Mouse (Mus musculus) left cerebral cortex, adult 8-10 months (tissue): ENCODE measurements around the gene Mark4. TPM values are rescaled to one million over a fixed set of nuclear protein-coding genes. Genes with fewer than 3 reads are reported as not detected.
A peak's percentile ranks its signal among the peaks of the same experiment; 100 is the strongest.

Experiments used
- DNase-seq, 2 experiments: peaks; one replicate each; pipeline ENCODE4 v3.0.0; 2022; ENCODE audit warnings: low spot score in 2 of 2
- total RNA-seq, 4 experiments: library from RNA; stranded (reverse); gene quantifications; 2 replicates each; pipeline ENCODE4 v1.2.4; 2022

Gene Mark4
- total RNA-seq = 10 to 100 TPM; 70.4 to 80.3 (median 76.2) TPM

GRCm38 (mm10) chr7:19458591-19459111 is at the start of gene Mark4:
TSS of gene Mark4 (minus strand) at chr7:19458821.
- peak; percentile 51 to 56 for DNase-seq

GRCm38 (mm10) chr7:19507612-19507981 is 49.0 kb upstream of the Mark4 start:
- no peak for DNase-seq

- no peak for DNase-seq
Measured at GRCm38 (mm10) chr7:19506969-19507611, 48.5 kb upstream of the Mark4 start.

- DNase-seq = no peak
Measured at GRCm38 (mm10) chr7:19506326-19506725, 47.7 kb upstream of the Mark4 start.

- DNase-seq = no peak
Measured at GRCm38 (mm10) chr7:19503481-19504068, 45.0 kb upstream of the Mark4 start.

- no peak for DNase-seq
Measured at GRCm38 (mm10) chr7:19501658-19502057, 43.0 kb upstream of the Mark4 start.

GRCm38 (mm10) chr7:19500420-19501363 is 42.1 kb upstream of the Mark4 start:
- no peak for DNase-seq

- no peak for DNase-seq
Measured at GRCm38 (mm10) chr7:19498326-19498725, 39.7 kb upstream of the Mark4 start.

- no peak for DNase-seq
Measured at GRCm38 (mm10) chr7:19496214-19496555, 37.6 kb upstream of the Mark4 start.

- DNase-seq = no peak
Measured at GRCm38 (mm10) chr7:19495521-19496213, 37.0 kb upstream of the Mark4 start.

GRCm38 (mm10) chr7:19494751-19495474 is 36.3 kb upstream of the Mark4 start:
- no peak for DNase-seq

- DNase-seq = no peak
Measured at GRCm38 (mm10) chr7:19491731-19492130, 33.1 kb upstream of the Mark4 start.

GRCm38 (mm10) chr7:19489525-19489924 is 30.9 kb upstream of the Mark4 start:
- DNase-seq = no peak

- no peak for DNase-seq
Measured at GRCm38 (mm10) chr7:19486549-19486948, 27.9 kb upstream of the Mark4 start.

- DNase-seq = no peak
Measured at GRCm38 (mm10) chr7:19485488-19485887, 26.9 kb upstream of the Mark4 start.

GRCm38 (mm10) chr7:19483281-19483680 is 24.7 kb upstream of the Mark4 start:
- DNase-seq = no peak

GRCm38 (mm10) chr7:19477624-19478384 is 19.2 kb upstream of the Mark4 start:
- no peak for DNase-seq

- DNase-seq = no peak
Measured at GRCm38 (mm10) chr7:19477084-19477483, 18.5 kb upstream of the Mark4 start.

- peak; percentile 58 to 85 for DNase-seq
Measured at GRCm38 (mm10) chr7:19473875-19474443, 15.3 kb upstream of the Mark4 start.

GRCm38 (mm10) chr7:19472403-19472802 is 13.8 kb upstream of the Mark4 start:
- no peak for DNase-seq
